13 mouse cellular contexts compared by ENCODE assay signal in the genomic region with DNA sequence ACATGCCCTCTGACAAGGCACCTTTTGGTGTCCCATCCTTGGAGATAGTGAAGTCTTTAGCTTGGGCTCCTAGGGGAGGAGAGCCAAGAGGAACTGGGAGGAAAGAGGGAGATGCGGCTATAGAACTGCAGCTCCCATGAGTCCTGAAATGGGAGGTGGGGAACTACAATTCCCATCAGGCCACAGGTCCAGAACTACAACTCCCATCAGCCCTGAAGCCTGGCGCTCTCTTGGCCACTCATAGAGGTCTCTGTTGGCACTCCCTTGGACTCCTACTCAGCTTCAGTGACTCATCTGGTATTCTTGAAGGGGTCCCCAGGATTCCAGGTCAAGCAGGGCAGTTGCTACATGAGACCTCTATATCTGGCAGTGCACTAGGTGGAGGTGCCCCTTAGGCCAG. TPM values are rescaled to one million over a fixed set of nuclear protein-coding genes. Genes with fewer than 3 reads are reported as not detected.
A peak's percentile ranks its signal among the peaks of the same experiment; 100 is the strongest.
DNase-seq lines count a peak whose midpoint lies in the region; ATAC-seq lines count a peak whose summit lies in the region.
"Had no signal": no experiment of that assay in that cellular context is flagged by ENCODE, and none has a peak within 500 bp of the region (broad histone marks: within the 10 kb centered on the region; RNA-seq: fewer than 3 reads in every experiment).

No protein-coding gene starts in this region.

- no peak overlapping the region for H3K9ac ChIP-seq in forebrain, embryonic 14.5 days (ENCODE audit: low read length)
- no peak overlapping the region for H3K9ac ChIP-seq in midbrain, embryonic 12.5 days (replicated peaks)
- no peak overlapping the region for H3K9ac ChIP-seq in intestine, embryonic 16.5 days (ENCODE audit: low read depth, low read length)

- peak; percentile 36 for DNase-seq in adrenal gland, postnatal 14 days
- no peak for DNase-seq in adrenal gland, adult (ENCODE audit: inconsistent age in 2 of 2, low spot score in 1 of 2)
- DNase-seq in NIH3T3 (ENCODE audit: low read depth) = peak; percentile 38
- DNase-seq in forebrain, embryonic 14.5 days (ENCODE audit: low spot score) = peak; percentile 62
- DNase-seq in layer of hippocampus, adult 9-11 months = no peak
- DNase-seq: kidney, adult 8-10 months; lung, adult 18-20 months; thymus, postnatal 36 days had no signal

- H3K27ac ChIP-seq in forebrain, embryonic 14.5 days (ENCODE audit: low read depth, low read length) = no peak overlapping the region; the same call in 1 of the 2 replicates
- peak overlapping the region; percentile 75 for H3K27ac ChIP-seq in midbrain, embryonic 12.5 days (replicated peaks)
- H3K27ac ChIP-seq in intestine, embryonic 16.5 days (ENCODE audit: low read length) = no peak overlapping the region

- no peak overlapping the region for H3K4me3 ChIP-seq in forebrain, embryonic 14.5 days (ENCODE audit: low read depth, low read length)
- no peak overlapping the region for H3K4me3 ChIP-seq in midbrain, embryonic 12.5 days
- no peak overlapping the region for H3K4me3 ChIP-seq in intestine, embryonic 16.5 days (ENCODE audit: low read length)

- no peaks in the 10 kb centered on the region for H3K27me3 ChIP-seq in forebrain, embryonic 14.5 days (replicated peaks; ENCODE audit: control insufficient read depth, insufficient read depth, low read length)
- H3K27me3 ChIP-seq in midbrain, embryonic 12.5 days = no peaks in the 10 kb centered on the region
- H3K27me3 ChIP-seq in intestine, embryonic 16.5 days (replicated peaks; ENCODE audit: control insufficient read depth, insufficient read depth, low read length) = no peaks in the 10 kb centered on the region

- ATAC-seq in forebrain, embryonic 14.5 days = peak; percentile 40
- peak; percentile 21 for ATAC-seq in midbrain, embryonic 12.5 days (ENCODE audit: low FRiP score, low read depth)
- no peak for ATAC-seq in intestine, embryonic 16.5 days
- no peak for ATAC-seq in inflammation-experienced regulatory T-cells, adult 6 months

- WGBS in forebrain, embryonic 14.5 days = 51% methylated on average over 2 of the region's 2 CpGs
- WGBS in midbrain, embryonic 12.5 days = 44% methylated on average over 2 of the region's 2 CpGs
- 58% methylated on average over 2 of the region's 2 CpGs for WGBS in intestine, embryonic 16.5 days

- H3K9me3 ChIP-seq in forebrain, embryonic 14.5 days (replicated peaks; ENCODE audit: control insufficient read depth, low read length) = no peaks in the 10 kb centered on the region
- H3K9me3 ChIP-seq in midbrain, embryonic 12.5 days = no peaks in the 10 kb centered on the region
- H3K9me3 ChIP-seq in intestine, embryonic 16.5 days (ENCODE audit: control insufficient read depth, low read length) = no peaks in the 10 kb centered on the region

- no peak overlapping the region; the same call in 1 of the 2 replicates for H3K4me2 ChIP-seq in forebrain, embryonic 14.5 days (ENCODE audit: low read length)
- no peak overlapping the region for H3K4me2 ChIP-seq in midbrain, embryonic 12.5 days (replicated peaks)
- H3K4me2 ChIP-seq in intestine, embryonic 16.5 days (ENCODE audit: low read depth, low read length) = no peak overlapping the region

- peaks cover 58% of the 10 kb centered on the region for H3K36me3 ChIP-seq in forebrain, embryonic 14.5 days (ENCODE audit: control insufficient read depth, insufficient read depth, low read length)
- peaks cover 75% of the 10 kb centered on the region for H3K36me3 ChIP-seq in midbrain, embryonic 12.5 days
- H3K36me3 ChIP-seq in intestine, embryonic 16.5 days (ENCODE audit: control insufficient read depth, insufficient read depth, low read length) = no peaks in the 10 kb centered on the region

- H3K4me1 ChIP-seq in forebrain, embryonic 14.5 days (ENCODE audit: control insufficient read depth, insufficient read depth, low read length) = peaks cover 17% of the 10 kb centered on the region
- peaks cover 37% of the 10 kb centered on the region for H3K4me1 ChIP-seq in midbrain, embryonic 12.5 days
- 0 out of 2 replicates have a peak, but pooled peaks cover 3% of the 10 kb centered on the region for H3K4me1 ChIP-seq in intestine, embryonic 16.5 days (ENCODE audit: control insufficient read depth, insufficient read depth, low read length)

RNA-seq across cellular contexts. Expression of a gene that starts 23.3 kb away (rescaled TPM):
- total RNA-seq in adrenal gland, postnatal 14 days (2021) = 0.64 TPM in 1 of 2 replicates, not detected in the other
- not detected in 2 replicates for polyA plus RNA-seq in forebrain, embryonic 14.5 days (2014; fragmentation: Nextera tagmentation; extraction: Ambion mirVana)
- polyA plus RNA-seq in midbrain, embryonic 12.5 days (2016; fragmentation: Nextera tagmentation; extraction: Ambion mirVana) = not detected in 2 replicates
- polyA plus RNA-seq in intestine, embryonic 16.5 days (2015; fragmentation: Nextera tagmentation; extraction: Ambion mirVana) = not detected in 2 replicates
- not detected for polyA plus RNA-seq in inflammation-experienced regulatory T-cells, adult 6 months (2017; shearing (Covaris generic))
- total RNA-seq: monocyte, adult 5-6 weeks had no signal
- polyA plus RNA-seq: heart, embryonic 14.5 days had no signal

Comparison
In these comparisons a context has a peak if more than half of its experiments do, and no peak if none do; other contexts are left out.
1. DNase-seq: peak in adrenal gland, postnatal 14 days (single experiment), NIH3T3 (single experiment) and forebrain, embryonic 14.5 days (single experiment); none in adrenal gland, adult (0 of 2) and layer of hippocampus, adult 9-11 months (single experiment).
2. ATAC-seq: peak in forebrain, embryonic 14.5 days (single experiment) and midbrain, embryonic 12.5 days (single experiment); none in intestine, embryonic 16.5 days (single experiment) and inflammation-experienced regulatory T-cells, adult 6 months (single experiment).